Mouse (Mus musculus) embryonic facial prominence, embryonic 12.5 days (tissue): Measurements from ENCODE around the gene Supt6. TPM values are rescaled to one million over a fixed set of nuclear protein-coding genes. Genes with fewer than 3 reads are reported as not detected.

Source experiments
- ATAC-seq: fragments of 200-750 bp; cut with Nextera tagmentation; 2 replicates; pipeline ENCODE4 v1.8.0; 2017; ENCODE audit not compliant: insufficient number of reproducible peaks, insufficient read depth, low FRiP score, low TSS enrichment
- H3K27ac ChIP-seq: fragments of 300-500 bp; sonication (generic); 2 replicates; pipeline ENCODE4 v1.5.1; 2016; ENCODE audit warnings: mild to moderate bottlenecking
- H3K27me3 ChIP-seq: fragments of 300-500 bp; sonication (generic); 2 replicates; pipeline ENCODE4 v1.6.1; 2016; ENCODE audit warnings: mild to moderate bottlenecking, moderate library complexity
- H3K36me3 ChIP-seq: fragments of 300-500 bp; sonication (generic); 2 replicates; pipeline ENCODE4 v1.6.1; 2016; ENCODE audit warnings: mild to moderate bottlenecking
- H3K4me1 ChIP-seq: fragments of 300-500 bp; sonication (generic); 2 replicates; pipeline ENCODE4 v1.6.1; 2016
- H3K4me2 ChIP-seq: fragments of 300-500 bp; sonication (generic); replicated peaks from 2 replicates; pipeline ENCODE4 v1.6.1; 2016; ENCODE audit warnings: mild to moderate bottlenecking, moderate library complexity
- H3K4me3 ChIP-seq: fragments of 300-500 bp; sonication (generic); 2 replicates; pipeline ENCODE4 v1.5.1; 2016; ENCODE audit warnings: mild to moderate bottlenecking
- H3K9ac ChIP-seq: fragments of 300-500 bp; sonication (generic); 2 replicates; pipeline ENCODE4 v1.6.1; 2016; ENCODE audit warnings: mild to moderate bottlenecking, moderate library complexity
- H3K9me3 ChIP-seq: fragments of 300-500 bp; sonication (generic); 2 replicates; pipeline ENCODE4 v1.6.1; 2016; ENCODE audit warnings: mild to moderate bottlenecking, moderate library complexity
- WGBS: fragments of 180-500 bp; shearing (Covaris S2); methylation state at CpG from one replicate; pipeline ENCODE4 v1.1.7; 2016; 5-methylcytosine and 5-hydroxymethylcytosine counted together
- microRNA-seq: library from miRNA; unstranded; fragments of <30 nt; microRNA quantifications from one replicate; pipeline ENCODE4, GENCODE M21; 2017
- polyA plus RNA-seq: library from polyadenylated mRNA; unstranded; fragments of >200 nt; fragmentation: Nextera tagmentation; extraction: Ambion mirVana; gene quantifications from 2 replicates; pipeline ENCODE4 v1.2.1, GENCODE M21; 2016

Supt6 gene
- polyA plus RNA-seq, 1 experiment from 2014 or later, result 37.8 TPM

- ATAC-seq, result no peak
- Histone ChIP-seq H3K4me1 (peaks cover 33% of the 10 kb centered on the region), H3K27me3 (no peaks in the 10 kb centered on the region), H3K27ac (peak overlapping the region; percentile 100), H3K4me2 (peak overlapping the region; percentile 76), H3K9me3 (no peaks in the 10 kb centered on the region), H3K36me3 (peaks cover 47% of the 10 kb centered on the region), H3K9ac (peak overlapping the region; percentile 99), H3K4me3 (peak overlapping the region; percentile 99)
- WGBS, result 37% methylated on average over 2 of the region's 2 CpGs
Measured at GRCm38 (mm10) chr11:78163045-78163444, 82.7 kb downstream of the Supt6 start.

GRCm38 (mm10) chr11:78162504-78162903 is 83.3 kb downstream of the Supt6 start:
- Histone ChIP-seq H3K4me2 (peak overlapping the region; percentile 76), H3K4me1 (peaks cover 33% of the 10 kb centered on the region), H3K9me3 (no peaks in the 10 kb centered on the region), H3K4me3 (peak overlapping the region; percentile 99), H3K9ac (peak overlapping the region; percentile 99), H3K27me3 (no peaks in the 10 kb centered on the region), H3K36me3 (peaks cover 53% of the 10 kb centered on the region), H3K27ac (peak overlapping the region; percentile 100)
- WGBS, result 53% methylated on average over 6 of the region's 6 CpGs
- ATAC-seq, result no peak

GRCm38 (mm10) chr11:78161968-78162367 is 83.8 kb downstream of the Supt6 start:
- Histone ChIP-seq H3K9ac (peak overlapping the region; percentile 99; the same call in 1 of the 2 replicates), H3K27ac (peak overlapping the region; percentile 100; the same call in 1 of the 2 replicates), H3K9me3 (no peaks in the 10 kb centered on the region), H3K4me3 (peak overlapping the region; percentile 99; the same call in 1 of the 2 replicates), H3K4me2 (peak overlapping the region; percentile 76), H3K36me3 (peaks cover 56% of the 10 kb centered on the region), H3K4me1 (peaks cover 33% of the 10 kb centered on the region), H3K27me3 (no peaks in the 10 kb centered on the region)
- ATAC-seq, result no peak
- WGBS, result 43% methylated on average over 4 of the region's 4 CpGs

- peak overlapping the region; percentile 20; the same call in 1 of the 2 replicates for H3K9ac ChIP-seq
- 90% methylated on average over 14 of the region's 14 CpGs for WGBS
- no peaks in the 10 kb centered on the region for H3K27me3 ChIP-seq
- peaks cover 27% of the 10 kb centered on the region for H3K4me1 ChIP-seq
- H3K4me2 ChIP-seq, result no peak overlapping the region
- H3K9me3 ChIP-seq, result no peaks in the 10 kb centered on the region
- peaks cover 61% of the 10 kb centered on the region for H3K36me3 ChIP-seq
- H3K27ac ChIP-seq, result peak overlapping the region; percentile 41; the same call in 1 of the 2 replicates
- no peak overlapping the region for H3K4me3 ChIP-seq
- ATAC-seq, result no peak
Measured at GRCm38 (mm10) chr11:78161169-78161568, 84.6 kb downstream of the Supt6 start.

DNA sequence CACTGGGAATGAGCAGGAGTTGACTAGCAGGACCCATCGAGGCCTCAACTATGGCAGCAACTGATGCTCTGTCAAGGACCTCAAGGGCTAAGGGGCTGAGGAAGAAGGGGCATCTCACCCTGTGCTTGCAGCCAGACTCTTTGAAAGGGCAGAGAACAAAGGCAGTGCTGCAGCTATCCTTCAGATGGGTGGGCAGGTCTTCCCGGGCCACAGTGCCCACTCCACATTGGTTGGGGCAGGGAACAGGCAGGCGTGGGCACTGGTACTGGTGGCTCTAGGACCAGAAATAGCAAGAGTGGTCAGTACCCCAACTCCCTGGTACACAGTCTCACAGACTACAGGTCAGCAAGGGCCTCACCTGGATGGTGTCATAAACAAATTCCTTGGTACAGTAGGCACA is 85.1 kb downstream of the Supt6 start:
- WGBS, result 92% methylated on average over 3 of the region's 3 CpGs
- ATAC-seq, result no peak
- Histone ChIP-seq H3K9ac (no peak overlapping the region), H3K27me3 (no peaks in the 10 kb centered on the region), H3K4me2 (no peak overlapping the region), H3K9me3 (no peaks in the 10 kb centered on the region), H3K27ac (no peak overlapping the region), H3K36me3 (peaks cover 64% of the 10 kb centered on the region), H3K4me1 (peaks cover 23% of the 10 kb centered on the region), H3K4me3 (no peak overlapping the region)

GRCm38 (mm10) chr11:78160171-78160570 is 85.6 kb downstream of the Supt6 start:
- Histone ChIP-seq H3K27ac (no peak overlapping the region), H3K4me2 (no peak overlapping the region), H3K4me3 (no peak overlapping the region), H3K9ac (no peak overlapping the region), H3K27me3 (no peaks in the 10 kb centered on the region), H3K9me3 (no peaks in the 10 kb centered on the region), H3K36me3 (peaks cover 69% of the 10 kb centered on the region), H3K4me1 (peaks cover 22% of the 10 kb centered on the region)
- ATAC-seq, result no peak
- 85% methylated on average over 18 of the region's 18 CpGs for WGBS

- H3K9ac ChIP-seq, result no peak overlapping the region
- no peaks in the 10 kb centered on the region for H3K27me3 ChIP-seq
- H3K4me3 ChIP-seq, result no peak overlapping the region
- H3K36me3 ChIP-seq, result peaks cover 76% of the 10 kb centered on the region
- ATAC-seq, result no peak
- H3K4me1 ChIP-seq, result peaks cover 22% of the 10 kb centered on the region
- H3K4me2 ChIP-seq, result no peak overlapping the region
- H3K9me3 ChIP-seq, result no peaks in the 10 kb centered on the region
- H3K27ac ChIP-seq, result 0 out of 2 replicates have a peak overlapping the region, but pooled peaks have one; percentile 46
- 66% methylated on average over 7 of the region's 7 CpGs for WGBS
Measured at GRCm38 (mm10) chr11:78159557-78159956, 86.2 kb downstream of the Supt6 start.

DNA sequence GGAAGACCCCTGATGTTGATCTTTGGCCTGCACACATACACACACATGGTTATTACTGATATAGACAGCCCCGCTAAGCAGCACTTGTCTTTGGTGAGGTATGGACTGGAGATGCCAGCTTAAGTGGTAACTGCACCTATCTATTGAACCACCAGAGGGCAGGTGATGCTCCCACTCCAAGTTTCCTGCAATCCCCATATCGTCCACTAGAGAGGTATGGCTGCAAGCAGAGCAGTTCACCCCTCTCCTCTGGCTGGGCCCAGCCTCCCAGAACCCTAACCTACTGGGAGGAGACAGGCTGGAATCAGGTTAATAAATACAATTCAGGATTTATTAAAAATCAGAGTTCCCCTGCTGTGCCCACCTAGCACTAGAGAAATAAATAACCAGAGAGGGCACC is 86.7 kb downstream of the Supt6 start:
- ATAC-seq, result no peak
- no peaks in the 10 kb centered on the region for H3K27me3 ChIP-seq
- WGBS, result 30% methylated on average over 2 of the region's 2 CpGs
- H3K36me3 ChIP-seq, result peaks cover 80% of the 10 kb centered on the region
- no peaks in the 10 kb centered on the region for H3K9me3 ChIP-seq
- no peak overlapping the region for H3K27ac ChIP-seq
- no peak overlapping the region for H3K9ac ChIP-seq
- H3K4me3 ChIP-seq, result no peak overlapping the region
- no peak overlapping the region for H3K4me2 ChIP-seq
- H3K4me1 ChIP-seq, result peaks cover 22% of the 10 kb centered on the region

Small RNA genes within 50 kb of the gene (microRNA-seq; reads per million reads assigned to microRNA genes)
- gene Mir7653, result not detected

Other genes with a start within 250 kb of the Supt6 start
- 20.3 and 21.9 TPM in 2 replicates for gene Dhrs13, start 213.7 kb downstream of the Supt6 start, polyA plus RNA-seq
- 51.8 and 54.1 TPM in 2 replicates for gene Flot2, start 208.1 kb downstream of the Supt6 start, polyA plus RNA-seq
- gene Eral1, start 165.6 kb downstream of the Supt6 start, polyA plus RNA-seq, result 33.7 and 35.9 TPM in 2 replicates
- gene Fam222b, start 151.3 kb downstream of the Supt6 start, polyA plus RNA-seq, result 15.1 and 15.7 TPM in 2 replicates
- gene Traf4, start 80.4 kb downstream of the Supt6 start, polyA plus RNA-seq, result 119 and 122 TPM in 2 replicates
- 17.5 and 18.9 TPM in 2 replicates for gene Nek8, start 69.3 kb downstream of the Supt6 start, polyA plus RNA-seq
- 13.5 and 14.2 TPM in 2 replicates for gene Tlcd1, start 69.3 kb downstream of the Supt6 start, polyA plus RNA-seq
- gene Rpl23a, start 62.4 kb downstream of the Supt6 start, polyA plus RNA-seq, result 1,221 and 1,230 TPM in 2 replicates
- 164 and 181 TPM in 2 replicates for gene Rab34, start 57.6 kb downstream of the Supt6 start, polyA plus RNA-seq
- 2.9 TPM in 2 replicates for gene Proca1, start 52.6 kb downstream of the Supt6 start, polyA plus RNA-seq
- gene Sdf2, start 241 bp downstream of the Supt6 start, polyA plus RNA-seq, result 56.2 and 61.1 TPM in 2 replicates
- 72.1 and 79.5 TPM in 2 replicates for gene 2610507B11Rik, start 15.8 kb upstream of the Supt6 start, polyA plus RNA-seq
- gene BC030499, start 44.9 kb upstream of the Supt6 start, polyA plus RNA-seq, result 0.32 and 0.52 TPM in 2 replicates
- 49.2 and 50.8 TPM in 2 replicates for gene Spag5, start 55.5 kb upstream of the Supt6 start, polyA plus RNA-seq
- gene Aldoc, start 77.0 kb upstream of the Supt6 start, polyA plus RNA-seq, result 4.6 and 5.3 TPM in 2 replicates
- 71.1 and 74.3 TPM in 2 replicates for gene Pigs, start 82.4 kb upstream of the Supt6 start, polyA plus RNA-seq
- 93.2 and 99.5 TPM in 2 replicates for gene Unc119, start 97.5 kb upstream of the Supt6 start, polyA plus RNA-seq
- 0.09 and 0.18 TPM in 2 replicates for gene Foxn1, start 140.6 kb upstream of the Supt6 start, polyA plus RNA-seq
- not detected in 2 replicates for gene Slc13a2, start 176.2 kb upstream of the Supt6 start, polyA plus RNA-seq
- 15.4 and 15.5 TPM in 2 replicates for gene Slc46a1, start 219.7 kb upstream of the Supt6 start, polyA plus RNA-seq